Mouse (Mus musculus) liver, embryonic 11.5 days (tissue): ENCODE results near the gene Pxmp2. TPM values are rescaled to one million over a fixed set of nuclear protein-coding genes. Genes with fewer than 3 reads are reported as not detected.

ENCODE experiments used
- ATAC-seq: fragments of 200-750 bp; cut with Nextera tagmentation; replicated peaks from 2 replicates; pipeline ENCODE4 v1.8.0; 2017; ENCODE audit warnings: moderate number of reproducible peaks, mild to moderate bottlenecking, moderate TSS enrichment, moderate library complexity; ENCODE audit not compliant: low FRiP score
- DNase-seq: peaks from one replicate; pipeline ENCODE4 v3.0.0-alpha.2; 2017; ENCODE audit warnings: low spot score
- H3K27ac ChIP-seq: fragments of 300-500 bp; sonication (generic); 2 replicates; pipeline ENCODE4 v1.5.1; 2014; ENCODE audit warnings: mild to moderate bottlenecking, low read depth, low read length, control low read depth
- H3K27me3 ChIP-seq: fragments of 300-500 bp; sonication (generic); replicated peaks from 2 replicates; pipeline ENCODE4 v1.6.1; 2014; ENCODE audit warnings: low read length, mixed read lengths; ENCODE audit not compliant: control insufficient read depth, insufficient read depth
- H3K36me3 ChIP-seq: fragments of 300-500 bp; sonication (generic); 2 replicates; pipeline ENCODE4 v1.6.1; 2014; ENCODE audit warnings: mild to moderate bottlenecking, low read length, moderate library complexity, mixed read lengths; ENCODE audit not compliant: control insufficient read depth, insufficient read depth
- H3K4me1 ChIP-seq: fragments of 300-500 bp; sonication (generic); replicated peaks from 2 replicates; pipeline ENCODE4 v1.6.1; 2014; ENCODE audit warnings: low read length, mixed read lengths; ENCODE audit not compliant: control insufficient read depth, insufficient read depth
- H3K4me2 ChIP-seq: fragments of 300-500 bp; sonication (generic); 2 replicates; pipeline ENCODE4 v1.6.1; 2014; ENCODE audit warnings: mild to moderate bottlenecking, control low read depth, moderate library complexity
- H3K4me3 ChIP-seq: fragments of 300-500 bp; sonication (generic); 2 replicates; pipeline ENCODE4 v1.5.1; 2014; ENCODE audit warnings: low read depth, low read length, control low read depth
- H3K9ac ChIP-seq: fragments of 300-500 bp; sonication (generic); 2 replicates; pipeline ENCODE4 v1.6.1; 2014; ENCODE audit warnings: low read depth, low read length, control low read depth
- H3K9me3 ChIP-seq: fragments of 300-500 bp; sonication (generic); 2 replicates; pipeline ENCODE4 v1.6.1; 2016; ENCODE audit warnings: low read length, inconsistent platforms, mixed read lengths; ENCODE audit not compliant: control insufficient read depth
- WGBS: fragments of 180-500 bp; shearing (Covaris S2); extraction: QIAGEN DNeasy Blood & Tissue Kit; methylation state at CpG from one replicate; pipeline ENCODE4 v1.1.7; 2014; 5-methylcytosine and 5-hydroxymethylcytosine counted together
- polyA plus RNA-seq: library from polyadenylated mRNA; unstranded; fragments of >200 nt; fragmentation: Nextera tagmentation; extraction: Ambion mirVana; gene quantifications from 2 replicates; pipeline ENCODE4 v1.2.1, GENCODE M21; 2014

Pxmp2 gene
- 24.2 and 27.2 TPM in 2 replicates for polyA plus RNA-seq

GRCm38 (mm10) chr5:110285770-110286445 lies at the start of gene Pxmp2, which contains the start of gene Pole:
TSS of gene Pxmp2 (minus strand) at chr5:110286186.
TSS of gene Pole (plus strand) at chr5:110286306.
- H3K4me3 ChIP-seq = peak within 1 kb of the TSS; percentile 77
- no peaks in the 10 kb centered on the region for H3K9me3 ChIP-seq
- ATAC-seq (peak; percentile 97), DNase-seq (peak; percentile 94)
- peak within 1 kb of the TSS; percentile 95 for H3K4me2 ChIP-seq
- peak within 1 kb of the TSS; percentile 81 for H3K27ac ChIP-seq
- H3K4me1 ChIP-seq = peaks cover 2% of the 10 kb centered on the region
- H3K27me3 ChIP-seq = no peaks in the 10 kb centered on the region
- peaks cover 9% of the 10 kb centered on the region for H3K36me3 ChIP-seq
- 1% methylated on average over 64 of the region's 64 CpGs for WGBS
- peak within 1 kb of the TSS; percentile 92 for H3K9ac ChIP-seq

- no peak overlapping the region for H3K9ac ChIP-seq
- WGBS = 74% methylated on average over 3 of the region's 3 CpGs
- no peaks in the 10 kb centered on the region for H3K27me3 ChIP-seq
- no peaks in the 10 kb centered on the region for H3K9me3 ChIP-seq
- no peak overlapping the region for H3K27ac ChIP-seq
- H3K4me2 ChIP-seq = no peak overlapping the region
- no peak overlapping the region for H3K4me3 ChIP-seq
- H3K4me1 ChIP-seq = no peaks in the 10 kb centered on the region
- DNase-seq (no peak), ATAC-seq (no peak)
- peaks cover 45% of the 10 kb centered on the region for H3K36me3 ChIP-seq
Observed at GRCm38 (mm10) chr5:110330508-110330907, 44.5 kb upstream of the Pxmp2 start.

DNA sequence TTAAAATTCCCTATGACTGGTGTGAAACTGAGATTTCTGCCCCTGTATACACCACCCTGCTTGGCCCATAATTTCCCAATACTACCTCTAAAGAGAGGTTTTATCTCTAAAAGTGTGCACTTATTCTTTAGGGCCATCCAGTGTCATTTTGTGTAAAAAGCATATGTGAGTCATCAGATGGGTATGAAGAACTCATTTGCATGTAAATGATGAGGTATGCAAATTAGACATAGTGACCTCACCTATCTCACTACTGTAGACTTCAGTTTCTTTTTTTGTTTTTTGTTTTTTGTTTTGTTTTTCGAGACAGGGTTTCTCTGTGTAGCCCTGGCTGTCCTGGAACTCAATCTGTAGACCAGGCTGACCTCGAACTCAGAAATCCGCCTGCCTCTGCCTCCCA lies 27.1 kb upstream of the Pxmp2 start:
- no peak for DNase-seq
- H3K4me1 ChIP-seq = no peaks in the 10 kb centered on the region
- ATAC-seq = no peak
- H3K9me3 ChIP-seq = no peaks in the 10 kb centered on the region
- H3K4me2 ChIP-seq = no peak overlapping the region
- no peaks in the 10 kb centered on the region for H3K27me3 ChIP-seq
- no peak overlapping the region for H3K4me3 ChIP-seq
- H3K9ac ChIP-seq = no peak overlapping the region
- no peak overlapping the region for H3K27ac ChIP-seq
- WGBS = 91% methylated on average over 3 of the region's 3 CpGs
- H3K36me3 ChIP-seq = peaks cover 32% of the 10 kb centered on the region

DNA sequence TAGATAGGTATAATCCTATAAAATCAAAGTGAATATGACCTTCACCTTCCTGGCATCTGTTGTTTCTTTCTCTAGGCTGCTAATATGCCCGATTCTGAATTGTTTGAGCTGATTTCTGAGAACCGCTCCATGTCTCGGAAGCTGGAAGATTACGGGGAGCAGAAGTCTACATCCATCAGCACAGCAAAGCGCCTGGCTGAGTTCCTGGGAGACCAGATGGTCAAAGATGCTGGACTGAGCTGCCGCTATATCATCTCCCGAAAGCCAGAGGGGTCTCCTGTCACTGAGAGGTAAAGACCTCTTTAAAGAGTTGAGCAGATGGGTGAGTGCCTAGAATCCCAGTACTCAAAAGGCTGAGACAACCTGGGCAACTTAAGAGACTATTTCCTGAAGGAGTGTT lies 22.9 kb upstream of the Pxmp2 start:
- H3K9ac ChIP-seq = no peak overlapping the region
- no peaks in the 10 kb centered on the region for H3K4me1 ChIP-seq
- H3K4me3 ChIP-seq = no peak overlapping the region
- 93% methylated on average over 7 of the region's 7 CpGs for WGBS
- H3K9me3 ChIP-seq = no peaks in the 10 kb centered on the region
- H3K27ac ChIP-seq = no peak overlapping the region
- no peak overlapping the region for H3K4me2 ChIP-seq
- H3K36me3 ChIP-seq = peaks cover 47% of the 10 kb centered on the region
- H3K27me3 ChIP-seq = no peaks in the 10 kb centered on the region
- ATAC-seq (no peak), DNase-seq (no peak)

DNA sequence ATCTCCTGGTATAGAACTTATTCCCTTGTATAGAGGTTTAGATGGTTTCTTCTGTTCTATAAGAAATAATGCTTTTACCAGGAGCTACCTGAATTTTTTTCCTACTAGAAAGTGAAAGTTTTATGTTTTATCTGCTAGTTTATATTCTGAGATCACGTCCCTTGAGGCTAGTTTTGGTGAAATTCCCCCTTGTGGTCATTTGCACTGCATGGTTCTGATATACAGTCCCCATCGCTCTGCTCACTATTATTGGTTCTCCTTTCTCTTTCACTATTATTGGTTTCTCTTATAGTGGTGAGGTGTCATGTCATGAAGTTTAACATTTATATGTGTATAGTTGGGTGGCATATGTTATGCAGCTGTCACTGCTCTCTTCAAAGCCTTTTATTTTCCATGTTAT lies 14.6 kb upstream of the Pxmp2 start:
- H3K27ac ChIP-seq = no peak overlapping the region
- H3K4me1 ChIP-seq = no peaks in the 10 kb centered on the region
- no peak overlapping the region for H3K4me2 ChIP-seq
- no peak overlapping the region for H3K4me3 ChIP-seq
- 92% methylated on average over 2 of the region's 2 CpGs for WGBS
- no peak for DNase-seq
- peaks cover 66% of the 10 kb centered on the region for H3K36me3 ChIP-seq
- no peaks in the 10 kb centered on the region for H3K9me3 ChIP-seq
- ATAC-seq = no peak
- H3K9ac ChIP-seq = no peak overlapping the region
- no peaks in the 10 kb centered on the region for H3K27me3 ChIP-seq

DNA sequence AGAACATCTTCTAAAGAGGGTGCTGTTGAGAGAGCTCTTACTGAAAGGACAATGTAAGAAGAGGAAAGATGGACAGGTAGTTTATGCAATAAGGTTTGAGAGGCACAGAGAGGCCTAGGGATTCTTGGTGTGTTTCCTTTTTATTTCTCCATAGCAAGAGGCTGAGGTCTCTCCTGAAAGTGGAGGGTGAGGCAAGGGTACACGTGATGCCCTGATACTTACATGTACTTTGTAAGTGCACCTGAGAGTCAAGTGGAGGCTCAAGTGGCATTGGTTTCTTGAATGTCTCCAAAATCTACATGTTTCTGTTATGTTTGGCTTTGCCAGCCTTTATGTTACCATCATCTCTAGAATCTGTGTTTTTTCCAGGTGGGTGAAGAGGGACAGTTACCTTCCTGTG lies 10.7 kb upstream of the Pxmp2 start:
- no peak overlapping the region for H3K4me2 ChIP-seq
- no peak overlapping the region for H3K4me3 ChIP-seq
- DNase-seq = no peak
- no peak overlapping the region for H3K27ac ChIP-seq
- no peak for ATAC-seq
- no peaks in the 10 kb centered on the region for H3K27me3 ChIP-seq
- no peak overlapping the region for H3K9ac ChIP-seq
- 94% methylated on average over 1 of the region's 1 CpGs for WGBS
- H3K36me3 ChIP-seq = peaks cover 66% of the 10 kb centered on the region
- H3K4me1 ChIP-seq = no peaks in the 10 kb centered on the region
- H3K9me3 ChIP-seq = no peaks in the 10 kb centered on the region

DNA sequence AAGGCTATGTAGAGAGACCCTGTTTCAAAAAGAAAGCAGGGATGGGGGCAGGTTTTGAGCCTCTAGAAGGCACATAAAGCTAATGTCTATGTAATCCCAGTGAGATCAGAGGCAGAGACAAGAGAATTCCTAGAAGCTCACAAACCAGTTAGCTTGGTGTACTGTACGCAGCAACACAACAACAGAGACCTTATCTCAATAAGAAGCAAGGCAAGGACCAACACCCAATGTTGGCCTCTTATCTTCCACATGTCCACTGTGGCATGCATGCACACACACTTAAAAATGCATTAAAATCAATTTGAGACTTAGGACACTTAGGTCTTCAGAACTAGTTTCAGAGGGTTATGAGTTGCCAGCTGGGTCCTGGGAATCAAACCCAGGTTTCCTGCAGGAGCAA lies 5.7 kb upstream of the Pxmp2 start:
- Histone ChIP-seq H3K27ac (no peak overlapping the region), H3K4me2 (no peak overlapping the region), H3K27me3 (no peaks in the 10 kb centered on the region), H3K4me3 (no peak overlapping the region), H3K9ac (no peak overlapping the region), H3K4me1 (peaks cover 6% of the 10 kb centered on the region; the same call in 1 of the 2 replicates), H3K36me3 (peaks cover 48% of the 10 kb centered on the region), H3K9me3 (no peaks in the 10 kb centered on the region)
- DNase-seq (no peak), ATAC-seq (peak; percentile 66; the same call in 1 of the 2 replicates)
- 71% methylated on average over 1 of the region's 1 CpGs for WGBS

GRCm38 (mm10) chr5:110287084-110287475 lies 1.1 kb upstream of the Pxmp2 start:
- 55% methylated on average over 2 of the region's 2 CpGs for WGBS
- no peak for DNase-seq
- ATAC-seq = no peak
- H3K27ac ChIP-seq = no peak overlapping the region
- H3K4me3 ChIP-seq = peak overlapping the region; percentile 77
- H3K27me3 ChIP-seq = no peaks in the 10 kb centered on the region
- peaks cover 16% of the 10 kb centered on the region for H3K36me3 ChIP-seq
- H3K4me2 ChIP-seq = peak overlapping the region; percentile 95
- peaks cover 6% of the 10 kb centered on the region for H3K4me1 ChIP-seq
- no peaks in the 10 kb centered on the region for H3K9me3 ChIP-seq
- H3K9ac ChIP-seq = peak overlapping the region; percentile 27; the same call in 1 of the 2 replicates

GRCm38 (mm10) chr5:110286446-110287083 lies 579 bp upstream of the Pxmp2 start:
- Histone ChIP-seq H3K4me2 (peak overlapping the region; percentile 95), H3K4me3 (peak overlapping the region; percentile 77), H3K9ac (peak overlapping the region; percentile 92), H3K36me3 (peaks cover 16% of the 10 kb centered on the region), H3K27me3 (no peaks in the 10 kb centered on the region), H3K9me3 (no peaks in the 10 kb centered on the region), H3K4me1 (peaks cover 6% of the 10 kb centered on the region), H3K27ac (peak overlapping the region; percentile 81)
- DNase-seq (no peak), ATAC-seq (peak; percentile 80)
- 2% methylated on average over 31 of the region's 31 CpGs for WGBS
